16 mouse cellular contexts compared by ENCODE assay signal in the genomic region with DNA sequence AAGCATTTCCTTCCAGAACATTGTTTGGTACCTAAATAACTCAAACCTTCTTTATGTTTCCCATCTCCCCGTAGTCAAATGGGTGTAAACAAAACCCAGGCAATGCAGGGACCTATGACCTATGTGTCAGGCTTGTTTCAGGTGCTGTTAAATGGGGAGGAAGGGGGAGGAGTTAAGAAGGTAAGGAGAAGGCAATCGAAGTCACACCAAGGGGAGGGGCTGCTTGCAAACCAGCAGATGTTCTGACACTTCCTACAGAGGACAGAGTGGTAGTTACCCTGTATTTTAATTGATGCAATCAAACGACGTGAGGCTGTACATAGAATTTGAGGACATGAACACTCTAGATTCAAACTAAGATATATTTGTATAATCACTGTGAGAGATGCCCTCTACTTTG. TPM values are rescaled to one million over a fixed set of nuclear protein-coding genes. Genes with fewer than 3 reads are reported as not detected.
DNase-seq lines count a peak whose midpoint lies in the region; ATAC-seq and TF ChIP-seq lines count a peak whose summit lies in the region.
"Had no signal": no experiment of that assay in that cellular context is flagged by ENCODE, and none has a peak within 500 bp of the region (broad histone marks: within the 10 kb centered on the region; RNA-seq: fewer than 3 reads in every experiment).

No protein-coding gene starts in this region.

- H3K27me3 ChIP-seq in midbrain, embryonic 11.5 days (ENCODE audit: control insufficient read depth, insufficient read depth, low read length): no peaks in the 10 kb centered on the region
- no peaks in the 10 kb centered on the region for H3K27me3 ChIP-seq in midbrain, postnatal 0 days (ENCODE audit: insufficient read depth, low read length)
- H3K27me3 ChIP-seq in liver, embryonic 15.5 days: no peaks in the 10 kb centered on the region
- H3K27me3 ChIP-seq in small intestine, adult 2 months (ENCODE audit: control insufficient read depth, insufficient read depth, low read length): no peaks in the 10 kb centered on the region
- no peaks in the 10 kb centered on the region for H3K27me3 ChIP-seq in cerebellum, adult 2 months (ENCODE audit: control insufficient read depth, insufficient read depth, low read length)
- H3K27me3 ChIP-seq: limb, embryonic 13.5 days; Patski had no signal

- no peak overlapping the region for H3K9ac ChIP-seq in midbrain, embryonic 11.5 days (ENCODE audit: low read length)
- H3K9ac ChIP-seq in midbrain, postnatal 0 days (replicated peaks; ENCODE audit: low read length, poor library complexity, severe bottlenecking): no peak overlapping the region
- no peak overlapping the region for H3K9ac ChIP-seq in liver, embryonic 15.5 days
- H3K9ac ChIP-seq: limb, embryonic 13.5 days had no signal

- no peak overlapping the region for H3K27ac ChIP-seq in midbrain, embryonic 11.5 days (ENCODE audit: low read depth, low read length)
- H3K27ac ChIP-seq in midbrain, postnatal 0 days (ENCODE audit: low read depth, low read length): no peak overlapping the region
- H3K27ac ChIP-seq in liver, embryonic 15.5 days (replicated peaks): 0 out of 2 replicates have a peak overlapping the region, but pooled peaks have one; percentile 81
- H3K27ac ChIP-seq in small intestine, adult 2 months (ENCODE audit: insufficient read depth, low read depth, low read length): peak overlapping the region; percentile 62; the same call in 1 of the 2 replicates
- H3K27ac ChIP-seq in cerebellum, adult 2 months (ENCODE audit: insufficient read depth, low read length): no peak overlapping the region
- H3K27ac ChIP-seq: limb, embryonic 13.5 days had no signal

- no peak for TF ChIP-seq POLR2A in small intestine, adult 2 months (IDR thresholded peaks at IDR 0.05; ENCODE audit: low read depth, low read length)
- no peak for TF ChIP-seq POLR2A in cerebellum, adult 2 months (IDR thresholded peaks at IDR 0.05; ENCODE audit: borderline replicate concordance, insufficient read depth, low read length)

- no peaks in the 10 kb centered on the region for H3K36me3 ChIP-seq in midbrain, embryonic 11.5 days (ENCODE audit: control insufficient read depth, insufficient read depth, low read length)
- H3K36me3 ChIP-seq in midbrain, postnatal 0 days (ENCODE audit: insufficient read depth, low read length): no peaks in the 10 kb centered on the region
- no peaks in the 10 kb centered on the region for H3K36me3 ChIP-seq in liver, embryonic 15.5 days (replicated peaks)
- H3K36me3 ChIP-seq in small intestine, adult 2 months (ENCODE audit: control insufficient read depth, insufficient read depth, low read length): no peaks in the 10 kb centered on the region
- H3K36me3 ChIP-seq: limb, embryonic 13.5 days had no signal

- no peak overlapping the region for H3K4me3 ChIP-seq in midbrain, embryonic 11.5 days (ENCODE audit: low read depth, low read length)
- no peak overlapping the region for H3K4me3 ChIP-seq in midbrain, postnatal 0 days (ENCODE audit: low read depth, low read length)
- H3K4me3 ChIP-seq in liver, embryonic 15.5 days (replicated peaks): no peak overlapping the region
- no peak overlapping the region for H3K4me3 ChIP-seq in small intestine, adult 2 months (ENCODE audit: low read depth, low read length)
- no peak overlapping the region for H3K4me3 ChIP-seq in cerebellum, adult 2 months (replicated peaks; ENCODE audit: insufficient read depth, low read depth, low read length)
- H3K4me3 ChIP-seq: limb, embryonic 13.5 days had no signal

- no peaks in the 10 kb centered on the region for H3K9me3 ChIP-seq in midbrain, embryonic 11.5 days (ENCODE audit: control insufficient read depth, low read length)
- no peaks in the 10 kb centered on the region for H3K9me3 ChIP-seq in midbrain, postnatal 0 days (ENCODE audit: low read length)
- no peaks in the 10 kb centered on the region for H3K9me3 ChIP-seq in liver, embryonic 15.5 days (replicated peaks)
- H3K9me3 ChIP-seq: limb, embryonic 13.5 days had no signal

- 0 out of 2 replicates have a peak, but pooled peaks have one; percentile 1 for ATAC-seq in midbrain, embryonic 11.5 days (ENCODE audit: low FRiP score)
- no peak for ATAC-seq in midbrain, postnatal 0 days (ENCODE audit: low FRiP score)
- ATAC-seq in CD4-positive, CD25-positive, alpha-beta regulatory T cell, adult 4 months: peak; percentile 25
- no peak for ATAC-seq in liver, embryonic 15.5 days (ENCODE audit: insufficient read depth)
- ATAC-seq: Patski had no signal

- TF ChIP-seq CTCF in midbrain, postnatal 0 days (IDR thresholded peaks at IDR 0.05): no peak
- TF ChIP-seq CTCF in small intestine, adult 2 months (IDR thresholded peaks at IDR 0.05; ENCODE audit: extremely low read depth, insufficient read length, insufficient replicate concordance, low read depth, low read length): no peak
- no peak for TF ChIP-seq CTCF in cerebellum, adult 2 months (IDR thresholded peaks at IDR 0.05; ENCODE audit: borderline replicate concordance, insufficient read depth, low read depth, low read length)

- peaks cover 5% of the 10 kb centered on the region for H3K4me1 ChIP-seq in midbrain, embryonic 11.5 days (ENCODE audit: control insufficient read depth, insufficient read depth, low read length)
- peaks cover 7% of the 10 kb centered on the region; the same call in 1 of the 2 replicates for H3K4me1 ChIP-seq in midbrain, postnatal 0 days (ENCODE audit: insufficient read depth, low read length)
- peaks cover 46% of the 10 kb centered on the region for H3K4me1 ChIP-seq in liver, embryonic 15.5 days (replicated peaks)
- peaks cover 16% of the 10 kb centered on the region; the same call in 1 of the 2 replicates for H3K4me1 ChIP-seq in small intestine, adult 2 months (ENCODE audit: control insufficient read depth, insufficient read depth, insufficient read length, low read length)
- H3K4me1 ChIP-seq in cerebellum, adult 2 months (ENCODE audit: control insufficient read depth, insufficient read depth, low read length): no peaks in the 10 kb centered on the region

- H3K4me2 ChIP-seq in midbrain, embryonic 11.5 days: no peak overlapping the region
- H3K4me2 ChIP-seq in midbrain, postnatal 0 days (ENCODE audit: low read depth, low read length, poor library complexity, severe bottlenecking): no peak overlapping the region
- no peak overlapping the region for H3K4me2 ChIP-seq in liver, embryonic 15.5 days
- H3K4me2 ChIP-seq: heart, embryonic 11.5 days; limb, embryonic 13.5 days had no signal

- DNase-seq in midbrain, embryonic 11.5 days (ENCODE audit: low spot score, missing footprints): peak; percentile 72
- DNase-seq in midbrain, postnatal 0 days (ENCODE audit: low spot score): no peak
- no peak for DNase-seq in layer of hippocampus, adult 9-10 months (ENCODE audit: low spot score)
- no peak for DNase-seq in kidney, adult 18-20 months
- no peak for DNase-seq in cerebellum, adult 2 months
- DNase-seq: cerebellum, adult 8-10 months; gastrocnemius, postnatal 14 days; heart, postnatal 36 days; kidney, postnatal 25 days; layer of hippocampus, postnatal 36 days had no signal

- 81% methylated on average over 4 of the region's 4 CpGs for WGBS in midbrain, embryonic 11.5 days
- 66% methylated on average over 4 of the region's 4 CpGs for WGBS in midbrain, postnatal 0 days
- WGBS in liver, embryonic 15.5 days (ENCODE audit: insufficient replicate concordance): 34% methylated on average over 4 of the region's 4 CpGs
- WGBS in small intestine, adult 2 months: 15% methylated on average over 4 of the region's 4 CpGs
- 80% methylated on average over 4 of the region's 4 CpGs for whole genome bisulfite sequencing in cerebellum, adult 2 months

RNA-seq across cellular contexts. Expression of a gene that starts 0.7 kb away (rescaled TPM):
- 0.22 TPM in 1 of 2 replicates, not detected in the other for polyA plus RNA-seq in midbrain, embryonic 11.5 days (2014; fragmentation: Nextera tagmentation; extraction: Ambion mirVana)
- not detected in 2 replicates for total RNA-seq in midbrain, postnatal 0 days (2014; rRNA removed)
- 0.23 and 0.56 TPM in 2 replicates for polyA plus RNA-seq in midbrain, postnatal 0 days (2015; fragmentation: Nextera tagmentation; extraction: Ambion mirVana)
- polyA plus RNA-seq in CD4-positive, CD25-positive, alpha-beta regulatory T cell, adult 4 months (2017; shearing (Covaris generic)): 1 to 10 TPM; 1.1 to 5.0 TPM
- 57.4 and 80.7 TPM in 2 replicates for polyA plus RNA-seq in liver, embryonic 15.5 days (2015; fragmentation: Nextera tagmentation; extraction: Ambion mirVana)
- polyA plus RNA-seq in small intestine, adult 2 months (2012; rRNA removed): 2.7 and 5.8 TPM in 2 replicates
- 0.51 and 0.75 TPM in 2 replicates for polyA plus RNA-seq in cerebellum, adult 2 months (2012; rRNA removed)
- total RNA-seq: gastrocnemius, postnatal 14 days; layer of hippocampus, postnatal 36 days had no signal
- polyA plus RNA-seq: Patski had no signal

Comparison
In these comparisons a context has a peak if more than half of its experiments do, and no peak if none do; other contexts are left out.
1. ATAC-seq: peak in midbrain, embryonic 11.5 days (single experiment) and CD4-positive, CD25-positive, alpha-beta regulatory T cell, adult 4 months (single experiment); none in midbrain, postnatal 0 days (single experiment) and liver, embryonic 15.5 days (single experiment).
2. H3K27ac ChIP-seq: peak in liver, embryonic 15.5 days (single experiment) and small intestine, adult 2 months (single experiment); none in midbrain, embryonic 11.5 days (single experiment), midbrain, postnatal 0 days (single experiment) and cerebellum, adult 2 months (single experiment).